Mouse (Mus musculus) left cerebral cortex, postnatal 25 days (tissue): ENCODE results near the gene Hist1h4k. TPM values are rescaled to one million over a fixed set of nuclear protein-coding genes. Genes with fewer than 3 reads are reported as not detected.
A peak's percentile ranks its signal among the peaks of the same experiment; 100 is the strongest.
"Not testable (repeated sequence)": the region's sequence is repeated elsewhere in the genome, so short reads cannot be mapped to it uniquely, and the experiment has no call there.

Source experiments
- DNase-seq, 2 experiments: peaks; one replicate each; pipeline ENCODE4 v3.0.0; 2022; ENCODE audit warnings: low spot score in 2 of 2, mixed read lengths in 1 of 2
- intact Hi-C: fragments of 180-260 bp; cut with DNase I; formaldehyde crosslinking; loops from one replicate; pipeline ENCODE4 v1.15.1; 2025
- total RNA-seq, 2 experiments: library from RNA; stranded (reverse); gene quantifications; 2 replicates each; pipeline ENCODE4 v1.2.3; 2021

Hist1h4k gene
- total RNA-seq, 2 experiments from 2014 or later = 333 to 391 TPM

GRCm38 (mm10) chr13:21729544-21729943 is 20.8 kb downstream of the Hist1h4k start:
- intact Hi-C loops = no loop called here
- no peak for DNase-seq

- no peak for DNase-seq
- intact Hi-C loops = no loop called here
Measured at GRCm38 (mm10) chr13:21727948-21728572, 22.2 kb downstream of the Hist1h4k start.

- intact Hi-C loops = no loop called here
Measured at GRCm38 (mm10) chr13:21722993-21723836, 27.1 kb downstream of the Hist1h4k start.

DNA sequence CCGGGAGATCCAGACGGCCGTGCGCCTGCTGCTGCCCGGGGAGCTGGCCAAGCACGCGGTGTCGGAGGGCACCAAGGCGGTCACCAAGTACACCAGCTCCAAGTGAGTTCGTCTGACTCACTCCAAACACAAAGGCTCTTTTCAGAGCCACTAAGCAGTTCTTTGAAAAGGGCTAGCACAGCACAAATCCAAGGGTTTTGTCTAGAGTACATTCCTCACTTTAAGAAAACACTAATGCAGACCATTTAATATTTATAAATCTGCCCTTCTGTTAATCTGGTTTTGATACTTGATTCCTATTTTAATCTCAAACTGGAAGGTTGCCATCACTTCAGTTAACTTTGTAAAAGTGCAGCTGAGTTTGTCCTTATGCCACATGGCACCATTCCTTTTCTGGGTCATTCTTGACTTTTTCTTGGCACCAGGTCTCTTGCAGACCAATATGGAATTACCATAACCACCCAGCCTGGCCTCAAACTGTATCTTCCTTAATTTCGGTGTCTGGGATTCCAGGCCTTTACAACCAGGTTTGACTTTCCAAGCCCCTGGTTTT is 27.9 kb downstream of the Hist1h4k start:
- intact Hi-C loops = no loop called here
- no peak for DNase-seq

More at GRCm38 (mm10) chr13:21722993-21723836, 27.1 kb downstream of the Hist1h4k start:
- no peak for DNase-seq

DNA sequence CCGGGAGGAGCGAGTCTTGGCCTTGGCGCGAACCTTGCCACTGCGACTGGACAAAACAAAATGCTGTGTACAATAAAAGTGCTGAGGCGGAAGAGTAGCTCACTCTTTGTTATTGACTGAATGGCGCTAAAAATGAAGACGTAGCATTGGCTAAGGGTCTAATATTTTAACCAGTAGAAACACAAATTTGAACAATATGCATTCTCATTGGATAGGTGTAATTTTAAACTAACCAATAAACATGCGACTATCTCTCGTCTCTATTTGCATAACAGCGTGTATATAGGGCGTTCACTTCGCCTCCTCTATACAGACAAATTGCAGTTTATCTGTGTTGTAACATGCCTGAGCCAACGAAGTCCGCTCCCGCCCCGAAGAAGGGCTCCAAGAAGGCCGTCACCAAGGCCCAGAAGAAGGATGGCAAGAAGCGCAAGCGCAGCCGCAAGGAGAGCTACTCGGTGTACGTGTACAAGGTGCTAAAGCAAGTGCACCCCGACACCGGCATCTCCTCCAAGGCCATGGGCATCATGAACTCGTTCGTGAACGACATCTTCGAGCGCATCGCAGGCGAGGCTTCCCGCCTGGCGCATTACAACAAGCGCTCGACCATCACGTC is 28.4 kb downstream of the Hist1h4k start, which contains the start of gene Hist1h2bm:
Hist1h2bm (plus strand) TSS at position 288 of the 616 bp plus-strand sequence.
- intact Hi-C loops = not testable (repeated sequence)
- peak; percentile 77 to 91 for DNase-seq

GRCm38 (mm10) chr13:21721107-21721756 is 29.1 kb downstream of the Hist1h4k start:
- intact Hi-C loops = not testable (repeated sequence)

DNA sequence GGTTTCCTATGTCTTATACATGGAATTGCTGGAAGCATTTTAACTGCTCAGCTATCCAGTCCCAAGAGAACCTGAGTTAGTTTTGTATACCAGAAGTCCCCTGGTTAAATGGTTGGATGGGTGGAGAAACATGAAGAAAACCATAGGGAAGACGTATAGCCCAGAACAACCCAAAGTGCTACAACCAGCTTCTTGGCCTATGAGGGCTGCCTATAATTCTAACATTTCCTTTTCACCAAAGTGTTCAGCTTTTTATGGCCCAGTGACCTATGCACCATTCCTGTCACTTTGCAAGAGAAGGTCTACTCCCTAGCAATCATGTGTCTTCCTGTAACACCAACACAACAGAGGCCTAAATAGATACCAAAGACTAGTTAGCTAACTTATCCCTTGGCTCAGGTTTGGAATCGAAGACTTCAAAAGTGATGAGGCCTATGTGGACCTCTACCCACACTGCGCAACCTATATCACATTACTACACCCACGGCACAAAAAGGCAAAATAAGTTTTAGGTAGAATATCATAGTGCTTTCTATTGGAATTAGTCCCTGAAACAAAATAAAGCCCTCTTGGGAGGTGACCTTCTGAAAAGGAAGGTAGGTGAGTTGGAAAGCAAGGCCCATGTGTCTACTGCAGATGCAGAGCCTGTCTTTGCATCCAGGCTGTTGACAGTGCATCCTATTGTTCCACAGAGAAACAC is 31.8 kb downstream of the Hist1h4k start:
- no peak for DNase-seq
- intact Hi-C loops = loop anchor here (5.0 to 10.0 kb wide), 4 partner anchors 1586 to 1964 kb away; partner anchors contain the start of genes Hist1h1e, Hist1h2ac, Hist1h2af and Hist1h2bc

More at GRCm38 (mm10) chr13:21721107-21721756, 29.1 kb downstream of the Hist1h4k start:
- not testable (repeated sequence) for DNase-seq

GRCm38 (mm10) chr13:21717397-21718357 is 32.6 kb downstream of the Hist1h4k start, which contains the start of gene Hist1h3h:
TSS of gene Hist1h3h (plus strand) at chr13:21717659.
- intact Hi-C loops = loop anchor here (2.0 to 10.0 kb wide), 8 partner anchors 33 to 1965 kb away; partner anchors contain the start of genes Hist1h1e, Hist1h2ac, Hist1h2ad and Hist1h2af
- DNase-seq = peak; percentile 93 to 97

- intact Hi-C loops = loop anchor here (2.0 to 10.0 kb wide), 8 partner anchors 34 to 1966 kb away; partner anchors contain the start of genes Hist1h1e, Hist1h2ac, Hist1h2ad and Hist1h2af
- DNase-seq = peak; percentile 20 to 25
Measured at GRCm38 (mm10) chr13:21716540-21717391, 33.5 kb downstream of the Hist1h4k start.

GRCm38 (mm10) chr13:21715864-21716539 is 34.3 kb downstream of the Hist1h4k start, which contains the start of the genes Hist1h2bl and Hist1h2ai:
TSS of gene Hist1h2bl (minus strand) at chr13:21716143.
TSS of gene Hist1h2ai (plus strand) at chr13:21716422.
- intact Hi-C loops = loop anchor here (2.0 to 10.0 kb wide), 8 partner anchors 35 to 1966 kb away; partner anchors contain the start of genes Hist1h1e, Hist1h2ac, Hist1h2ad and Hist1h2af
- peak; percentile 88 to 98 for DNase-seq

- intact Hi-C loops = loop anchor here (5.0 to 10.0 kb wide), 4 partner anchors 1590 to 1967 kb away; partner anchors contain the start of genes Hist1h1e, Hist1h2ac, Hist1h2af and Hist1h2bc
- DNase-seq = peak; percentile 37 to 59
Measured at GRCm38 (mm10) chr13:21715131-21715863, 35.0 kb downstream of the Hist1h4k start.

GRCm38 (mm10) chr13:21714725-21715124 is 35.6 kb downstream of the Hist1h4k start:
- intact Hi-C loops = loop anchor here (5.0 to 10.0 kb wide), 8 partner anchors 437 to 1968 kb away; partner anchors contain the start of genes Hist1h1e, Hist1h2ac, Hist1h2af and Hist1h2bc
- DNase-seq = peak; percentile 78 to 83

GRCm38 (mm10) chr13:21711698-21712097 is 38.6 kb downstream of the Hist1h4k start:
- no peak for DNase-seq

GRCm38 (mm10) chr13:21710821-21711525 is 39.3 kb downstream of the Hist1h4k start:
- peak; percentile 83 to 87 for DNase-seq
- intact Hi-C loops = loop anchor here (2.0 to 10.0 kb wide), 7 partner anchors 24 to 1736 kb away; partner anchors contain the start of gene Hist1h4j

More at GRCm38 (mm10) chr13:21711698-21712097, 38.6 kb downstream of the Hist1h4k start:
- intact Hi-C loops = loop anchor here (2.0 to 10.0 kb wide), 7 partner anchors 23 to 1736 kb away; partner anchors contain the start of gene Hist1h4j
